Mouse (Mus musculus) liver, embryonic 11.5 days (tissue): ENCODE data around the gene Elfn1. TPM values are rescaled to one million over a fixed set of nuclear protein-coding genes. Genes with fewer than 3 reads are reported as not detected.
"Not testable (repeated sequence)": the region's sequence is repeated elsewhere in the genome, so short reads cannot be mapped to it uniquely, and the experiment has no call there.

ENCODE experiments used
- ATAC-seq: fragments of 200-750 bp; cut with Nextera tagmentation; replicated peaks from 2 replicates; pipeline ENCODE4 v1.8.0; 2017; ENCODE audit warnings: moderate number of reproducible peaks, mild to moderate bottlenecking, moderate TSS enrichment, moderate library complexity; ENCODE audit not compliant: low FRiP score
- DNase-seq: peaks from one replicate; pipeline ENCODE4 v3.0.0-alpha.2; 2017; ENCODE audit warnings: low spot score
- H3K27ac ChIP-seq: fragments of 300-500 bp; sonication (generic); 2 replicates; pipeline ENCODE4 v1.5.1; 2014; ENCODE audit warnings: mild to moderate bottlenecking, low read depth, low read length, control low read depth
- H3K27me3 ChIP-seq: fragments of 300-500 bp; sonication (generic); replicated peaks from 2 replicates; pipeline ENCODE4 v1.6.1; 2014; ENCODE audit warnings: low read length, mixed read lengths; ENCODE audit not compliant: control insufficient read depth, insufficient read depth
- H3K36me3 ChIP-seq: fragments of 300-500 bp; sonication (generic); 2 replicates; pipeline ENCODE4 v1.6.1; 2014; ENCODE audit warnings: mild to moderate bottlenecking, low read length, moderate library complexity, mixed read lengths; ENCODE audit not compliant: control insufficient read depth, insufficient read depth
- H3K4me1 ChIP-seq: fragments of 300-500 bp; sonication (generic); replicated peaks from 2 replicates; pipeline ENCODE4 v1.6.1; 2014; ENCODE audit warnings: low read length, mixed read lengths; ENCODE audit not compliant: control insufficient read depth, insufficient read depth
- H3K4me2 ChIP-seq: fragments of 300-500 bp; sonication (generic); 2 replicates; pipeline ENCODE4 v1.6.1; 2014; ENCODE audit warnings: mild to moderate bottlenecking, control low read depth, moderate library complexity
- H3K4me3 ChIP-seq: fragments of 300-500 bp; sonication (generic); 2 replicates; pipeline ENCODE4 v1.5.1; 2014; ENCODE audit warnings: low read depth, low read length, control low read depth
- H3K9ac ChIP-seq: fragments of 300-500 bp; sonication (generic); 2 replicates; pipeline ENCODE4 v1.6.1; 2014; ENCODE audit warnings: low read depth, low read length, control low read depth
- H3K9me3 ChIP-seq: fragments of 300-500 bp; sonication (generic); 2 replicates; pipeline ENCODE4 v1.6.1; 2016; ENCODE audit warnings: low read length, inconsistent platforms, mixed read lengths; ENCODE audit not compliant: control insufficient read depth
- WGBS: fragments of 180-500 bp; shearing (Covaris S2); extraction: QIAGEN DNeasy Blood & Tissue Kit; methylation state at CpG from one replicate; pipeline ENCODE4 v1.1.7; 2014; 5-methylcytosine and 5-hydroxymethylcytosine counted together
- polyA plus RNA-seq: library from polyadenylated mRNA; unstranded; fragments of >200 nt; fragmentation: Nextera tagmentation; extraction: Ambion mirVana; gene quantifications from 2 replicates; pipeline ENCODE4 v1.2.1, GENCODE M21; 2014

Elfn1 gene
- polyA plus RNA-seq, 1 experiment from 2014 or later: 0.23 TPM

DNA sequence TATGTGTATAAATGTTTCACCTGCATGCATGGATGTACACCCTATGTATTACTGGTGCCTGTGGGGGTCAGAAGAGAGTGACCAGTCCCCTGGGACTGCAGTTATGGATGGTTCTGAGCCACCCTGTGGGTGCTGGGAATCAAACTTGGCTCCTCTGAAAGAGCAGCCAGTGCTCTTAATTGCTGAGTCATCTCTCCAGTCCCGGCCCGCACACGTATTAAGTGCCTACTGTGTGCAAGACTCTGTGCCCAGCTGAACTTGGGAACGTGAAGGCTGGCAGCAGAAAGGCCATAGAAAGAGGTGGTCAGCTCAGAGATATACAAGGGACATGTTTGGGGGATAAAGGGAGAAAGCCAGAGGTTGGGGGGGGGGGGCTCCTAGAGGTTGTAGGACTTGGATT lies 68.8 kb downstream of the Elfn1 start:
- peaks cover 14% of the 10 kb centered on the region for H3K27me3 ChIP-seq

DNA sequence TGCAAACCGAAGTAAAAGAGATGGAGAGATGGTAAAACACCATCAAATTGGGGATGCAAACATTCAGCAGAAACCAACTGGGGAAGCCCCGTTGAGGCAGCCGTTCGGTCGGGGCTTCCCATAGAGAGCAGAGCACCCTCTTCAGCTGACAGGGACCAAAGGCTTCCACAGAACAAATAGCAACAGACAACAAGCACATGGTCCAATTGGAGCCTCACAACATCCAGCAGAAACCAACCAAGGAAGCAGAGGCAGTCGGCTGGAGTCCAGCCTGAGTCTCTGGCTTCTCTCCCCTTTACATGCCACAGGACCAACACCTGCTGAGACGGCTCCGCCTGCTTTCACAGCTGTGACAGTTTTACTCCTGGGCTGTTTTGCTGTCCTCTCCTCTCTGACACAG lies 69.7 kb downstream of the Elfn1 start:
- Histone ChIP-seq H3K36me3 (no peaks in the 10 kb centered on the region), H3K9ac (no peak overlapping the region), H3K9me3 (no peaks in the 10 kb centered on the region), H3K4me3 (no peak overlapping the region), H3K4me2 (no peak overlapping the region), H3K4me1 (no peaks in the 10 kb centered on the region), H3K27ac (no peak overlapping the region), H3K27me3 (peaks cover 8% of the 10 kb centered on the region)
- DNase-seq: no peak
- 29% methylated on average over 8 of the region's 8 CpGs for whole genome bisulfite sequencing
- ATAC-seq: no peak

More for the DNA sequence above, 68.8 kb downstream of the Elfn1 start:
- H3K27ac ChIP-seq: no peak overlapping the region
- DNase-seq (no peak), ATAC-seq (no peak)
- H3K4me2 ChIP-seq: no peak overlapping the region
- no peaks in the 10 kb centered on the region for H3K9me3 ChIP-seq
- no peaks in the 10 kb centered on the region for H3K36me3 ChIP-seq
- no peak overlapping the region for H3K4me3 ChIP-seq
- WGBS: 72% methylated on average over 4 of the region's 4 CpGs
- H3K4me1 ChIP-seq: no peaks in the 10 kb centered on the region
- no peak overlapping the region for H3K9ac ChIP-seq

DNA sequence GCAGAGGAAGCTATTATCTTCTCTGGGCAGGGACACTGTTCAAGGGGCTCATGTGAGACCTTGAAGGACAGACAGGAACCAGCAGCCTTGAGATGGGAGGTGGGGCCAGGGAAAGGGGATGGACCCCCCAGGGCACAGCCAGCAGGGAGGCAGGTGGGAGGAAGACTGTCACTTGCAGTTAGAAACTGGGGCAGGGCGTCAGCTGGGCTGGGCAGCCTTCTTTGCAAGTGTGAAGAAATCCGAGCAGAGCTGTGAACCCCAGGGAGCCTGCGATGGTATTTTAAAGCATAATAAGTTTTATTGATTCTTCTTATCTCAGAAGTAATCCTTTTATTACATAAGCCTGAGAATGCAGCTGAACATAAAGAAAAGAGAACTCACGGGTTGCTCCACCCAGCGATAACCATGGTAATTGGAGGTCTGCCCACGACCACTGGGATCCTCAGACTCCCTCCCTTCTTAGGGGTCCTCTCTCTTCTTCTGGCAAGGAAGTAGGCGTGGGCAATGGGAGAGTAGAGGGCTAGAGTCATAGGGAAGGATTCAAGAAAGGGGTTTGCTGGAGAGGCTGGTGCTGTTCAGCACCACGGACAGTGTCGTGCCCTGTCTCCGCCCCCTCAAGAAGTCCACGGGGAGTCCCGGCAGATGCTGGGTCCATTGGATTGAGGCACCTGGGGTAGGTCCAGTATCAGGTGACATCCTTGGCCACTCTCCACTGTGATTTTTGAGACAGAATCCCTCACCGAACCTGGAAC lies 71.0 kb downstream of the Elfn1 start:
- Histone ChIP-seq H3K36me3 (no peaks in the 10 kb centered on the region), H3K27ac (no peak overlapping the region), H3K4me2 (no peak overlapping the region), H3K4me1 (no peaks in the 10 kb centered on the region), H3K27me3 (peaks cover 2% of the 10 kb centered on the region), H3K4me3 (no peak overlapping the region), H3K9me3 (no peaks in the 10 kb centered on the region), H3K9ac (no peak overlapping the region)
- DNase-seq (no peak), ATAC-seq (no peak)
- 5% methylated on average over 13 of the region's 13 CpGs for WGBS

DNA sequence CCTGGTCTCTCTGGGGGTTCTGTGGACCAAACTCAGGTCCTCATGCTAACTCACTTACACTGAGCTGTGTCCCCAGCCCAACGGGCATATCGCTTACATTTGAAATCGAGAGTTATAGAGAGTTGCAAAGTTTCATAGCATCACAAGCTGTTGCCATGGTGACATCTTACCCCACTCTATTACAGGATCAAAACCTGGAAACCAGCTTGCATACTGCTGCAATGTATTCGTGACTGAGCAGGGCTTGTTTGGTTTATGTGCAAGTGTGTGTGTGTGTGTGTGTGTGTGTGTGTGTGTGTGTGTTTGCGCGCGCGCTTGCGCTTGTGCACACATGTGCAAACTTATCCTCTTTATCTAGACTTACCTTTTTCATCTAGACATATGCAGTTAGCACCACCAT lies 71.6 kb downstream of the Elfn1 start:
- no peaks in the 10 kb centered on the region for H3K36me3 ChIP-seq
- no peak overlapping the region for H3K4me3 ChIP-seq
- no peak overlapping the region for H3K9ac ChIP-seq
- no peaks in the 10 kb centered on the region for H3K4me1 ChIP-seq
- DNase-seq: no peak
- WGBS: 81% methylated on average over 9 of the region's 9 CpGs
- no peak for ATAC-seq
- peaks cover under 1% of the 10 kb centered on the region; the same call in 1 of the 2 replicates for H3K27me3 ChIP-seq
- no peak overlapping the region for H3K27ac ChIP-seq
- no peak overlapping the region for H3K4me2 ChIP-seq
- H3K9me3 ChIP-seq: no peaks in the 10 kb centered on the region

DNA sequence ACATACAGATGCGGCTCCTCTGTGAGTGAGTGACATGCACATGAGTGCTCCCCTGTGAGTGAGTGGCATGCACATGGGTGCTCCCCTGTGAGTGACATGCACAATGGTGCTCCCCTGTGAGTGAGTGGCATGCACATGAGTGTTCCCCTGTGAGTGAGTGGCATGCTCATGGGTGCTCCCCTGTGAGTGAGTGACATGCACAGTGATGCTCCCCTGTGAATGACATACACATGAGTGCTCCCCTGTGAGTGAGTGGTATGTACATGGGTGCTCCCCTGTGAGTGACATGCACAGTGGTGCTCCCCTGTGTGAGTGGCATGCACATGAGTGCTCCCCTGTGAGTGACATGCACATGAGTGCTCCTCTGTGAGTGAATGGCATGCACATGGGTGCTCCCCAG lies 74.2 kb downstream of the Elfn1 start:
- ATAC-seq (no peak), DNase-seq (no peak)
- Histone ChIP-seq H3K27me3 (peaks cover 2% of the 10 kb centered on the region), H3K4me2 (no peak overlapping the region), H3K36me3 (no peaks in the 10 kb centered on the region), H3K4me1 (no peaks in the 10 kb centered on the region), H3K4me3 (no peak overlapping the region), H3K27ac (no peak overlapping the region), H3K9me3 (no peaks in the 10 kb centered on the region), H3K9ac (no peak overlapping the region)
- 79% methylated on average over 1 of the region's 1 CpGs for WGBS

DNA sequence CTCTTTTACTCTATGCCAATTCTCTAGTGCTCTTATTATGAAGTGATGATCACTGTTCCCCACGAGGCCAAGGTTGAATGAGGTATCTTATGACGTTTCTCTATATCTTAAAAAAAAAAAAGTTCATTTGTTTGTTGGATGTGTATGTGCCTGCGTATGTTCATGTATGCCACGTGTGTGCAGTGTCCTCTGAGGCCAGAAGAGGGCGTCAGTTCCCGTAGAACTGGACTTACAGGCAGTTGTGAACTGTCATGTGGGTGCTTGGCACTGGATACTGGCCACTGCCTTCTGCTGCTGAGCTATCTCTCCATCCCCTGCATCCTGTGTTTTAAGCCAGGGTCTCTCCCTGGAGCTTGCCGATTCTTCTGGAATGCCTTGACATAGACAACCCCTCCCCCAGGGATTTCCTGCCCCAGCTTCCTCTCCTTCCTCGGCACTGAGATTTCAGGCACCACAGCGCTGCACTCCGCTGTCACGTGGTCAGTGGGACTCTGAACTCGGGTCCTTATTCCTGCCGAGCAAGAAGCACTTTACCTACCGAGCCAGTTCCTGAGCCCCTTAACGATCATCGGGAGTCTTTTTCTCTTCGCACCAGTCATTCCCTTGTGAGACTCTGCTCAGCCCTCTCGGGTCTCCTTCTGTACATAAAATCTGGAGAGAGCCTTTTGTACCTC lies 77.5 kb downstream of the Elfn1 start:
- Histone ChIP-seq H3K4me2 (no peak overlapping the region), H3K36me3 (no peaks in the 10 kb centered on the region), H3K9me3 (no peaks in the 10 kb centered on the region), H3K9ac (no peak overlapping the region), H3K4me1 (no peaks in the 10 kb centered on the region), H3K4me3 (no peak overlapping the region), H3K27me3 (peaks cover 2% of the 10 kb centered on the region; the same call in 1 of the 2 replicates), H3K27ac (no peak overlapping the region)
- 30% methylated on average over 18 of the region's 18 CpGs for WGBS
- no peak for DNase-seq
- ATAC-seq: no peak

DNA sequence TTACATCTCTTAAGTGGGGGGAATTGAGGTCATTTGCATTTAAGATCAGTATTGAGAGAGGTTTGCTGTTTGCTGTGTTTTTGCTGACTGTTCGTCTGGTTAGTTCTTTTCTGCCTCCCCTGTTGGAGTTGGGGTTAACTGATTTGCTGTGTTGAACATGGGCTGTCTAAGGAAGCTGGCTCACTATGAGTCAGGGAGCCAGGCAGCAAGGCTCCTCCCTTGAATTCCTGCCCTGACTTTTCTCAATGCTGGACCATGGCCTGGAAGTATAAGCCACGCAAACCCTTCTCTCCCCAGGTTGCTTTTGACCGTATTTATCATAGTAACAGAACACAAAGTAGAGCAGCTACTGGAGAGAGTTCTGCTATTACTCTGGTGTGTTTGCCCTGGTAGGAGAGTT lies 83.8 kb downstream of the Elfn1 start:
- ATAC-seq: no peak
- H3K9me3 ChIP-seq: no peaks in the 10 kb centered on the region
- H3K9ac ChIP-seq: no peak overlapping the region
- no peak for DNase-seq
- H3K27me3 ChIP-seq: no peaks in the 10 kb centered on the region; the same call in 1 of the 2 replicates
- H3K27ac ChIP-seq: no peak overlapping the region
- no peak overlapping the region for H3K4me3 ChIP-seq
- WGBS: 82% methylated on average over 3 of the region's 3 CpGs
- H3K4me1 ChIP-seq: no peaks in the 10 kb centered on the region
- no peak overlapping the region for H3K4me2 ChIP-seq
- H3K36me3 ChIP-seq: no peaks in the 10 kb centered on the region

DNA sequence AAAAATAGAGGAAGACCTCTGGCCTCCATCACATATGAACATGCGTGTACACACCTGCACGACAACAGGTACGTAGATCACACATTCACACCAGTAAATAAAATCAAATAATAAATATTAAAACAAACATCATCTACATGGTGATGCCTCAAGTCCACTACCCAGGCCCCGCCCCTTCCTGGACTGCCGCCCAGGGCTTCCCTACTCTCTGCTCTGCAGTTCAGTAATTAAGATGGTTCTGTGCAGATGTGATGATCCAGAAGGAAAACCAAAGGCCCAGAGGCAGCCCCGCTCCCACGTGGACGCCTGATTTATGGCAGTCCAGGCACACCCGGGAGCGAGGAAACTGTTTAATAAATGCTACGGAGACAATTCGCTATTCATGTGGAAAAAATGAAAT lies 90.6 kb downstream of the Elfn1 start:
- H3K27me3 ChIP-seq, H3K4me2 ChIP-seq, DNase-seq, H3K36me3 ChIP-seq, H3K27ac ChIP-seq, H3K4me3 ChIP-seq, H3K9ac ChIP-seq, H3K9me3 ChIP-seq, H3K4me1 ChIP-seq, ATAC-seq: not testable (repeated sequence)
- 76% methylated on average over 12 of the region's 12 CpGs for WGBS

DNA sequence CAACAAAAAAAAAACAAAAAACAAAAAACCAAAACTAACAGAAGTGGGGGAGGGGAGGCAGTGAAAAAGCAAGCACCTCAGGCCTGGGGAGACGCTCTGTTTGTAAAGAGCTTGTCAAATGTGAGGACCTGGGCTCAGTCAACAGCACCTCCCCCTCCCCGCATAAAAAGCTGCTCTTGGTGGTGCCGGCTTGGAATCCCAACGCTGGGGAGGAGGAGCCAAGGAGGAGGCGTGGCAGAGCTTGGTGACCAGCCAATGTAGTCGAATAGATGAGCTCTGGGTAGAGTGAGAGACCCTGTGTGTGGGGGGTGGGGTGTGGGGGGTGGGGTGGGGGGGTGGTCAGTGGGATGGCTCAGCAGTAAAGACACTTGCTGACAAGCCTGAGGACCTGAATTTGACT lies 91.2 kb downstream of the Elfn1 start:
- Histone ChIP-seq H3K4me3 (no peak overlapping the region), H3K9me3 (no peaks in the 10 kb centered on the region), H3K4me1 (no peaks in the 10 kb centered on the region), H3K4me2 (no peak overlapping the region), H3K27ac (no peak overlapping the region), H3K9ac (no peak overlapping the region), H3K27me3 (no peaks in the 10 kb centered on the region), H3K36me3 (no peaks in the 10 kb centered on the region)
- no peak for DNase-seq
- ATAC-seq: no peak
- WGBS: 29% methylated on average over 6 of the region's 6 CpGs
